Comparison of ENCODE assay signal across 13 mouse cellular contexts in genomic region chr4:87158053-87158452, GRCm38 (mm10).
"Had no signal": no experiment of that assay in that cellular context is flagged by ENCODE, and none has a peak within 500 bp of the region (broad histone marks: within the 10 kb centered on the region; RNA-seq: fewer than 3 reads in every experiment).

No protein-coding gene starts in this region.

- H3K36me3 ChIP-seq: limb, embryonic 13.5 days; liver, embryonic 12.5 days; lung, embryonic 15.5 days; midbrain, embryonic 13.5 days; neural tube, embryonic 15.5 days had no signal

- H3K27ac ChIP-seq: limb, embryonic 13.5 days; liver, embryonic 12.5 days; lung, embryonic 15.5 days; macrophage; midbrain, embryonic 13.5 days; neural tube, embryonic 15.5 days had no signal

- H3K27me3 ChIP-seq: limb, embryonic 13.5 days; liver, embryonic 12.5 days; lung, embryonic 15.5 days; midbrain, embryonic 13.5 days; neural tube, embryonic 15.5 days had no signal

- DNase-seq: kidney, adult 18-20 months; kidney, postnatal 10 days; kidney, postnatal 4 days; left cerebral cortex, postnatal 4 days; lung, postnatal 14 days; thymus, postnatal 4 days had no signal

- H3K9ac ChIP-seq: limb, embryonic 13.5 days; liver, embryonic 12.5 days; lung, embryonic 15.5 days; midbrain, embryonic 13.5 days; neural tube, embryonic 15.5 days had no signal

- ATAC-seq: liver, embryonic 12.5 days; midbrain, embryonic 13.5 days had no signal

- H3K4me3 ChIP-seq: limb, embryonic 13.5 days; liver, embryonic 12.5 days; lung, embryonic 15.5 days; midbrain, embryonic 13.5 days; myocyte; neural tube, embryonic 15.5 days had no signal

- H3K4me1 ChIP-seq: liver, embryonic 12.5 days; lung, embryonic 15.5 days; midbrain, embryonic 13.5 days; neural tube, embryonic 15.5 days had no signal
